Mouse (Mus musculus) hindbrain, postnatal 0 days (tissue): ENCODE results near the gene Vtcn1. TPM values are rescaled to one million over a fixed set of nuclear protein-coding genes. Genes with fewer than 3 reads are reported as not detected.

Experiments
- ATAC-seq: fragments of 200-750 bp; cut with Nextera tagmentation; 2 replicates; pipeline ENCODE4 v1.8.0; 2017; ENCODE audit warnings: mild to moderate bottlenecking, moderate TSS enrichment, moderate library complexity
- DNase-seq: peaks from one replicate; pipeline ENCODE4 v3.0.0-alpha.2; 2015; ENCODE audit warnings: low spot score
- H3K27ac ChIP-seq: fragments of 300-500 bp; sonication (generic); 2 replicates; pipeline ENCODE4 v1.5.1; 2014; ENCODE audit warnings: mild to moderate bottlenecking
- H3K27me3 ChIP-seq: fragments of 300-500 bp; sonication (generic); 2 replicates; pipeline ENCODE4 v1.6.1; 2014; ENCODE audit warnings: low read length, mixed read lengths; ENCODE audit not compliant: insufficient read depth
- H3K36me3 ChIP-seq: fragments of 300-500 bp; sonication (generic); 2 replicates; pipeline ENCODE4 v1.6.1; 2014; ENCODE audit warnings: low read length, mixed read lengths; ENCODE audit not compliant: insufficient read depth
- H3K4me1 ChIP-seq: fragments of 300-500 bp; sonication (generic); 2 replicates; pipeline ENCODE4 v1.6.1; 2014; ENCODE audit warnings: antibody characterized with exemption, low read length, mixed read lengths; ENCODE audit not compliant: insufficient read depth
- H3K4me2 ChIP-seq: fragments of 300-500 bp; sonication (generic); 2 replicates; pipeline ENCODE4 v1.6.1; 2014; ENCODE audit warnings: low read depth, mild to moderate bottlenecking, low read length, moderate library complexity, mixed read lengths
- H3K4me3 ChIP-seq: fragments of 300-500 bp; sonication (generic); 2 replicates; pipeline ENCODE4 v1.5.1; 2014; ENCODE audit warnings: low read length
- H3K9ac ChIP-seq: fragments of 300-500 bp; sonication (generic); replicated peaks from 2 replicates; pipeline ENCODE4 v1.6.1; 2014; ENCODE audit warnings: mild to moderate bottlenecking, low read length, moderate library complexity, mixed read lengths
- H3K9me3 ChIP-seq: fragments of 300-500 bp; sonication (generic); 2 replicates; pipeline ENCODE4 v1.6.1; 2016; ENCODE audit warnings: low read length, mixed read lengths
- CTCF ChIP-seq: IDR thresholded peaks from 2 replicates; pipeline ENCODE4 v1.5.1; 2016; ENCODE audit warnings: antibody characterized with exemption, control low read depth, low read depth
- WGBS: fragments of 180-500 bp; shearing (Covaris S2); extraction: QIAGEN DNeasy Blood & Tissue Kit; methylation state at CpG from one replicate; pipeline ENCODE4 v1.1.7; 2014; 5-methylcytosine and 5-hydroxymethylcytosine counted together
- polyA plus RNA-seq: library from polyadenylated mRNA; unstranded; fragments of >200 nt; fragmentation: Nextera tagmentation; extraction: Ambion mirVana; gene quantifications from 2 replicates; pipeline ENCODE4 v1.2.1, GENCODE M21; 2015
- total RNA-seq: library from RNA; depleted of rRNA; stranded (reverse); fragments of >200 nt; gene quantifications from 2 replicates; pipeline ENCODE4 v1.2.3, GENCODE M21; 2014; rRNA removed

Vtcn1 gene
- total RNA-seq: not detected in 2 replicates
- polyA plus RNA-seq: 0.05 TPM in 1 of 2 replicates, not detected in the other

- ATAC-seq (no peak), DNase-seq (no peak)
- Histone ChIP-seq H3K4me3 (no peak within 1 kb of the TSS), H3K4me1 (no peaks in the 10 kb centered on the region), H3K36me3 (no peaks in the 10 kb centered on the region), H3K9ac (no peak within 1 kb of the TSS), H3K4me2 (no peak within 1 kb of the TSS), H3K27me3 (no peaks in the 10 kb centered on the region), H3K9me3 (no peaks in the 10 kb centered on the region), H3K27ac (no peak within 1 kb of the TSS)
- WGBS: 65% methylated on average over 6 of the region's 6 CpGs
- TF ChIP-seq CTCF: no peak
Observed at GRCm38 (mm10) chr3:100825225-100825965, at the start of gene Vtcn1. Gene Vtcn1, plus strand, starts transcription at chr3:100825459.

- Histone ChIP-seq H3K4me1 (no peaks in the 10 kb centered on the region), H3K4me2 (no peak overlapping the region), H3K9ac (no peak overlapping the region), H3K27ac (no peak overlapping the region), H3K36me3 (no peaks in the 10 kb centered on the region), H3K4me3 (no peak overlapping the region), H3K27me3 (no peaks in the 10 kb centered on the region), H3K9me3 (no peaks in the 10 kb centered on the region)
- 73% methylated on average over 6 of the region's 6 CpGs for WGBS
- DNase-seq: no peak
- no peak for ATAC-seq
- TF ChIP-seq CTCF: no peak
Observed at GRCm38 (mm10) chr3:100776967-100777366, 48.3 kb upstream of the Vtcn1 start.

GRCm38 (mm10) chr3:100777568-100777967, 47.7 kb upstream of the Vtcn1 start:
- no peaks in the 10 kb centered on the region for H3K9me3 ChIP-seq
- no peak overlapping the region for H3K4me3 ChIP-seq
- H3K4me1 ChIP-seq: no peaks in the 10 kb centered on the region
- no peaks in the 10 kb centered on the region for H3K36me3 ChIP-seq
- ATAC-seq: no peak
- no peak for TF ChIP-seq CTCF
- no peak for DNase-seq
- 21% methylated on average over 4 of the region's 4 CpGs for WGBS
- H3K9ac ChIP-seq: no peak overlapping the region
- no peak overlapping the region for H3K27ac ChIP-seq
- H3K4me2 ChIP-seq: no peak overlapping the region
- H3K27me3 ChIP-seq: no peaks in the 10 kb centered on the region

GRCm38 (mm10) chr3:100786076-100786475, 39.2 kb upstream of the Vtcn1 start:
- Histone ChIP-seq H3K4me1 (no peaks in the 10 kb centered on the region), H3K4me3 (no peak overlapping the region), H3K36me3 (no peaks in the 10 kb centered on the region), H3K27me3 (no peaks in the 10 kb centered on the region), H3K9ac (no peak overlapping the region), H3K9me3 (no peaks in the 10 kb centered on the region), H3K27ac (no peak overlapping the region), H3K4me2 (no peak overlapping the region)
- no peak for TF ChIP-seq CTCF
- no peak for DNase-seq
- WGBS: 77% methylated on average over 2 of the region's 2 CpGs
- no peak for ATAC-seq

- Histone ChIP-seq H3K36me3 (no peaks in the 10 kb centered on the region), H3K9ac (no peak overlapping the region), H3K4me1 (no peaks in the 10 kb centered on the region), H3K27me3 (no peaks in the 10 kb centered on the region), H3K27ac (no peak overlapping the region), H3K9me3 (no peaks in the 10 kb centered on the region), H3K4me2 (no peak overlapping the region), H3K4me3 (no peak overlapping the region)
- DNase-seq: no peak
- no peak for TF ChIP-seq CTCF
- 91% methylated on average over 3 of the region's 3 CpGs for WGBS
- ATAC-seq: no peak
Observed at GRCm38 (mm10) chr3:100791670-100792069, 33.6 kb upstream of the Vtcn1 start.

GRCm38 (mm10) chr3:100793345-100793744, 31.9 kb upstream of the Vtcn1 start:
- H3K27ac ChIP-seq: no peak overlapping the region
- H3K9ac ChIP-seq: no peak overlapping the region
- 87% methylated on average over 2 of the region's 2 CpGs for WGBS
- no peaks in the 10 kb centered on the region for H3K27me3 ChIP-seq
- no peak overlapping the region for H3K4me2 ChIP-seq
- ATAC-seq (no peak), DNase-seq (no peak)
- H3K36me3 ChIP-seq: no peaks in the 10 kb centered on the region
- H3K4me3 ChIP-seq: no peak overlapping the region
- H3K4me1 ChIP-seq: no peaks in the 10 kb centered on the region
- no peak for TF ChIP-seq CTCF
- no peaks in the 10 kb centered on the region for H3K9me3 ChIP-seq

- no peaks in the 10 kb centered on the region for H3K36me3 ChIP-seq
- WGBS: 61% methylated on average over 4 of the region's 4 CpGs
- no peak overlapping the region for H3K27ac ChIP-seq
- no peak overlapping the region for H3K4me3 ChIP-seq
- no peak for DNase-seq
- no peak for ATAC-seq
- no peaks in the 10 kb centered on the region for H3K4me1 ChIP-seq
- H3K4me2 ChIP-seq: no peak overlapping the region
- H3K9me3 ChIP-seq: no peaks in the 10 kb centered on the region
- no peak for TF ChIP-seq CTCF
- no peak overlapping the region for H3K9ac ChIP-seq
- H3K27me3 ChIP-seq: no peaks in the 10 kb centered on the region
Observed at GRCm38 (mm10) chr3:100796571-100796970, 28.7 kb upstream of the Vtcn1 start.
